Mouse (Mus musculus) large intestine, adult 2 months (tissue): Measurements from ENCODE around the gene Mok. TPM values are rescaled to one million over a fixed set of nuclear protein-coding genes. Genes with fewer than 3 reads are reported as not detected.
"Not testable (repeated sequence)": the region's sequence is repeated elsewhere in the genome, so short reads cannot be mapped to it uniquely, and the experiment has no call there.

Experiments used
- DNase-seq: peaks from one replicate; pipeline ENCODE4 v3.0.0-alpha.2; 2012; ENCODE audit warnings: low read depth, low spot score
- WGBS: fragments of 180-500 bp; shearing (Covaris S2); methylation state at CpG from one replicate; pipeline ENCODE4 v1.1.7; 2018; 5-methylcytosine and 5-hydroxymethylcytosine counted together
- polyA plus RNA-seq: library from polyadenylated mRNA; depleted of rRNA; stranded (reverse); fragments of >200 nt; gene quantifications from 2 replicates; pipeline ENCODE4 v1.2.3, GENCODE M21; 2012; rRNA removed

Gene Mok
- 0.64 and 0.81 TPM in 2 replicates for polyA plus RNA-seq

- DNase-seq: peak; percentile 71
- under 1% methylated on average over 71 of the region's 71 CpGs for WGBS
Measured at GRCm38 (mm10) chr12:110840348-110841198, at the start of gene Mok. Mok (minus strand) TSS chr12:110840939.

GRCm38 (mm10) chr12:110889036-110890020 lies 48.6 kb upstream of the Mok start, which contains the start of the genes Cinp and Tecpr2:
Cinp (minus strand) TSS chr12:110889145.
Tecpr2 (plus strand) TSS chr12:110889264.
- DNase-seq: peak; percentile 88
- under 1% methylated on average over 74 of the region's 74 CpGs for WGBS

GRCm38 (mm10) chr12:110888606-110889005 lies 47.9 kb upstream of the Mok start:
- WGBS: 0% methylated on average over 25 of the region's 25 CpGs
- DNase-seq: no peak

DNA sequence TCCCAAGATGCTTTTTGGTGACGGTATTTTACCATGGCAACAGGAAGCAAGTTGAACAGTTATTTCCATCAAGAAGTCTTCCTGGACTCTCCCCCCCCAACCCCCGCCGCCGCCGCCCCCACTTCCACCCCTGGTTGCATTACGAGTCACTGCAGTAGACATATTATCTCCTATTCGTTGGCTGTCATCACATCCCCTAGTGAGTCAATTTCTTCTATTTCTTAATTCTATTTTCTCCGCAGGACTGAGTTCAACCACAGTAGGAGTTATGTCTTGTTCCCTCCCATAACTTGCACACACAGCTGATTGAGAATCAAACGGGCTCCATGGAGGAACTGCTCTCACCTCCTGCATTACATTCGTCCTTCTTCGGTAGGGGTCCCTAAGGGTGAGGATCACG lies 47.4 kb upstream of the Mok start:
- 31% methylated on average over 12 of the region's 12 CpGs for WGBS
- no peak for DNase-seq

DNA sequence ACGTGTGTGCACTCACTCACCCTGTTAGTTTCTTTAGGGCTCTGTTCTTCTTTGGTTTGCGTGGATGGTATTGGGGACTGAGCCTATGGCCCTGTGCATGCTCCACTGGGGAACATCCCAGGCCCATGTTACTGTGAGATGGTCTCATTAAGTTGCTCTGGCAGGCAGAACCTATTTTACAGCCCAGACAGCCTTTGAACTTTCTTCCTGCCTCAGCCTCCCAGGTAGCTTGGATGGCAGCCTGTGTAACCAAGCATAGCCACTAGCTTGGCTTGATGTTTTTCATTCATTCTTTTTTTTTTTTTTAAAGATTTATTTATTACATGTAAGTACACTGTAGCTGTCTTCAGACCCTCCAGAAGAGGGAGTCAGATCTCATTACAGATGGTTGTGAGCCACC lies 44.5 kb upstream of the Mok start:
- DNase-seq: no peak
- WGBS: 91% methylated on average over 2 of the region's 2 CpGs

DNA sequence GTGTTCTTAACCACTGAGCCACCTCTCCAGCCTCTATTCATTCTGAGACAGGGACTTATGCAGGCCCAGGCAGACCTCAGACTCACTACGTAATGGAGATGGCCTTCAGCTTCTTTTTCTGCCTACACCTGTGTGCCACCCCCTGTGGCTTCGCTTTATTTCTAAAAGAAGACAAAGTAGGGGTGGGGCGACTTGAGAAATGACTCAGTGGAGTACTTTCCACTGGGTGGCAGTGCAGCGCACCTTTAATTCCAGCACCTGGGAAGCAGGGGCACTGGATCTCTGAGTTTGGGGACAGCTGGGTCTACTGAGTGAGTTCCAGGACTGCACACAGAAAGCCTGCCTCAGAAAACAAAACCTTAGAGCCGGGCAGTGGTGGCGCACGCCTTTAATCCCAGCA lies 41.6 kb upstream of the Mok start:
- no peak for DNase-seq
- 83% methylated on average over 7 of the region's 7 CpGs for WGBS

DNA sequence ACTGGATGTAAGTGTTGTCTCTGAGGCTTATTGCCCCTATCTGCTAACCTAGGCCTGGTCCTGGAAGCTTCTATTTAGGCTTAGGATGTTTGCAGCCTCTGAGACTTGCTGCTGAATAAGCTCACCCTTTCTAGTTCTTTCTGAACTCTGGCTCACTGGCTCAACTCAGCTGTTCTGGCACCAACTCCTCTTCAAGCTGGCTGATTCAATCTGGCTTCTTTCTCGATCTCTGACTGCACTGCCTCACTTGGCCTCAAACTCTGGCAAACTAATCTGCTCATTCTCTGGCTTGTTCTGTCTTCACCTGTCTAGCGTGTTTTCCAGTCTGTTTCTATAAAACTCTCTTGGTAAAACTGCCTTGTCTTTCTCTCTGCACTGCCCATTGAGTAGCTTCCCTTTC lies 34.6 kb upstream of the Mok start:
- 81% methylated on average over 2 of the region's 2 CpGs for WGBS

GRCm38 (mm10) chr12:110871247-110871646 lies 30.5 kb upstream of the Mok start:
- 92% methylated on average over 5 of the region's 5 CpGs for WGBS
- DNase-seq: no peak

More for the DNA sequence above, 34.6 kb upstream of the Mok start:
- no peak for DNase-seq

DNA sequence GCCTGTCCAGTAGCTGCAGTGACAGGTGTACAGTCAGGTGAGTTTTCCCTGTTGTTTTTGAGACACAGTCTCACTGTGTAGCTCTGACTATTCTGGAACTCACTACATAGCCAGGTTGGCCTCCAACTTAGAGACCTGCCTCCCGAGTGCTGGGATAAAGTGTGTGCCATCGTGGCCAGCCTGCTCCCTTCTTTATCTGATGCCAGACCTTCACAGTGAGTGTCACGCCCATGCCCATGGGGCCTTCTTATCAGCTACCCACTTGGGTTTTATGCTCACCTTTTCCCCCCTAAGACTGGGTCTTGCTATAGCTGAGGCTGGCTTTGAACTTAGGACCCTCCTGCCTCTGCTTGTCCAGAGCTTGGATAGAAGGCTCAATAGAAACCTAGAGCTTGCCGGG lies 29.4 kb upstream of the Mok start:
- DNase-seq: no peak
- 80% methylated on average over 4 of the region's 4 CpGs for WGBS

- no peak for DNase-seq
- WGBS: 92% methylated on average over 10 of the region's 10 CpGs
Measured at GRCm38 (mm10) chr12:110865989-110866388, 25.2 kb upstream of the Mok start.

GRCm38 (mm10) chr12:110865571-110865970 lies 24.8 kb upstream of the Mok start:
- DNase-seq: no peak
- 85% methylated on average over 6 of the region's 6 CpGs for WGBS

DNA sequence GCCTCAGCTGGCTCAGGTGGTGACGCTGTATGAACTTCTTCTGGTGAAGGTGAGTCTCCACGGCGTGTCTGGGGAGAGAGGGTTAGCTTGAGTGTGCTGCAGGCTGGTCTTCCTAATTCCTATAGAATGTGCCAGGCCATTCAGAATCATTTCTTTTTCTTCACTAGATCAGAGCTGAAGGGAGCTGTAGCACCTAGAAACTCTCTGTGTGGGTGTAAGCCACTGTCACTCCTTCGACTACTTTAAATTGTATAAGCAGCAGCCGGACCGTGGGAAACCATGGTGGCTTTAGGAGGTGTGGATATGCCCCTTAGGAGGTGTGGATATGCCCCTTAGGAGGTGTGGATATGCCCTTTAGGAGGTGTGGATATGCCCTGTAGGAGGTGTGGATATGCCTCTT lies 23.3 kb upstream of the Mok start:
- DNase-seq: no peak
- 94% methylated on average over 6 of the region's 6 CpGs for WGBS

GRCm38 (mm10) chr12:110861256-110861655 lies 20.5 kb upstream of the Mok start:
- DNase-seq: no peak
- WGBS: 76% methylated on average over 7 of the region's 7 CpGs

GRCm38 (mm10) chr12:110860293-110860692 lies 19.6 kb upstream of the Mok start:
- DNase-seq: no peak

GRCm38 (mm10) chr12:110858681-110859080 lies 17.9 kb upstream of the Mok start:
- DNase-seq: not testable (repeated sequence)
- 93% methylated on average over 15 of the region's 15 CpGs for WGBS

GRCm38 (mm10) chr12:110857196-110857595 lies 16.5 kb upstream of the Mok start:
- 87% methylated on average over 7 of the region's 7 CpGs for WGBS

GRCm38 (mm10) chr12:110854786-110855737 lies 14.3 kb upstream of the Mok start:
- WGBS: 82% methylated on average over 32 of the region's 32 CpGs
- DNase-seq: no peak

More at GRCm38 (mm10) chr12:110857196-110857595, 16.5 kb upstream of the Mok start:
- DNase-seq: no peak

DNA sequence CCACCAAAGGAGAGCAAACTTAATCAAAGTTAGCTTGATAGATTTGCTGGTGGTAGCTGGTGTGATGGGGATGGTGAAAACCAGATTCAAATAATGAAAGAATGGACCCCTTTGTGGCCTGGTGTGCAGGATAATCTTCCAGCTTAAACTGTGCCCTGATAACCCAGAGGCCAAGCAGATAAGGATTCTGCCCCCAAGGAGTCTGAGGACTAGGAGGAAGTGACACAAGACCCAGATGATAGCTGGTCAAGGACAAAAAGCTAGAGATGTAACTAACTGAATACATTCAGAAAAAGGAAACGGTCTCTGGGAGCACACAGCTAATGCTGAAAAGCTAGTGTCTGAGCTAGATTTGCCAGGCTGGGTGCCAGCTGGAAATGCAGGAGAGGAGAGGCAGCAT lies 11.2 kb upstream of the Mok start:
- DNase-seq: no peak
- WGBS: 85% methylated on average over 1 of the region's 1 CpGs

- DNase-seq: no peak
- WGBS: 75% methylated on average over 12 of the region's 12 CpGs
Measured at GRCm38 (mm10) chr12:110851414-110851813, 10.7 kb upstream of the Mok start.
